Mouse (Mus musculus): ENCODE measurements around the gene Ang. TPM values are rescaled to one million over a fixed set of nuclear protein-coding genes. Genes with fewer than 3 reads are reported as not detected.
A peak's percentile ranks its signal among the peaks of the same experiment; 100 is the strongest.

The Ang gene
- polyA plus RNA-seq, 1 experiment from 2014 or later, result 44.8 TPM

GRCm38 (mm10) chr14:51074335-51074734 is 16.6 kb upstream of the Ang start, which contains the start of gene Olfr750:
TSS of gene Olfr750 (minus strand) at chr14:51074435.
- H3K27me3 ChIP-seq (replicated peaks), result no peaks in the 10 kb centered on the region
- H3K36me3 ChIP-seq, result no peaks in the 10 kb centered on the region
- no peak within 1 kb of the TSS for H3K4me3 ChIP-seq (replicated peaks)
- WGBS, result 83% methylated on average over 3 of the region's 3 CpGs
- H3K9me3 ChIP-seq, result no peaks in the 10 kb centered on the region
- no peak within 1 kb of the TSS for H3K4me2 ChIP-seq
- H3K4me1 ChIP-seq, result no peaks in the 10 kb centered on the region
- no peak within 1 kb of the TSS for H3K9ac ChIP-seq
- H3K27ac ChIP-seq, result no peak within 1 kb of the TSS
- ATAC-seq (ENCODE audit: insufficient read depth, low FRiP score, low read depth), result no peak

GRCm38 (mm10) chr14:51079180-51079579 is 11.8 kb upstream of the Ang start:
- no peak for ATAC-seq (ENCODE audit: insufficient read depth, low FRiP score, low read depth)
- WGBS, result 86% methylated on average over 1 of the region's 1 CpGs
- H3K9ac ChIP-seq, result no peak overlapping the region

GRCm38 (mm10) chr14:51081035-51081434 is 9.9 kb upstream of the Ang start:
- no peak overlapping the region for H3K4me2 ChIP-seq
- H3K9ac ChIP-seq, result no peak overlapping the region
- H3K27me3 ChIP-seq (replicated peaks), result no peaks in the 10 kb centered on the region
- 77% methylated on average over 2 of the region's 2 CpGs for WGBS
- H3K4me1 ChIP-seq, result 0 out of 2 replicates have a peak, but pooled peaks cover 3% of the 10 kb centered on the region
- peak; percentile 48 for ATAC-seq (ENCODE audit: insufficient read depth, low FRiP score, low read depth)
- H3K9me3 ChIP-seq, result no peaks in the 10 kb centered on the region
- no peaks in the 10 kb centered on the region for H3K36me3 ChIP-seq
- no peak overlapping the region for H3K27ac ChIP-seq
- H3K4me3 ChIP-seq (replicated peaks), result no peak overlapping the region

More at GRCm38 (mm10) chr14:51079180-51079579, 11.8 kb upstream of the Ang start:
- Histone ChIP-seq H3K4me2 (no peak overlapping the region), H3K4me3 (replicated peaks) (no peak overlapping the region), H3K36me3 (no peaks in the 10 kb centered on the region), H3K27ac (no peak overlapping the region), H3K9me3 (no peaks in the 10 kb centered on the region), H3K27me3 (replicated peaks) (no peaks in the 10 kb centered on the region), H3K4me1 (0 out of 2 replicates have a peak, but pooled peaks cover 3% of the 10 kb centered on the region)

- Histone ChIP-seq H3K9ac (peak overlapping the region; percentile 3; the same call in 1 of the 2 replicates), H3K27ac (peak overlapping the region; percentile 36; the same call in 1 of the 2 replicates), H3K27me3 (replicated peaks) (no peaks in the 10 kb centered on the region), H3K4me3 (replicated peaks) (peak overlapping the region; percentile 55), H3K36me3 (no peaks in the 10 kb centered on the region), H3K4me1 (0 out of 2 replicates have a peak, but pooled peaks cover 3% of the 10 kb centered on the region), H3K4me2 (peak overlapping the region; percentile 73), H3K9me3 (no peaks in the 10 kb centered on the region)
- peak; percentile 37; the same call in 1 of the 2 replicates for ATAC-seq (ENCODE audit: insufficient read depth, low FRiP score, low read depth)
- WGBS, result 3% methylated on average over 40 of the region's 40 CpGs
These were observed 8.1 kb upstream of the Ang start for GRCm38 (mm10) chr14:51082599-51083581.

- H3K27ac ChIP-seq, result no peak overlapping the region
- H3K4me1 ChIP-seq, result 0 out of 2 replicates have a peak, but pooled peaks cover 3% of the 10 kb centered on the region
- no peaks in the 10 kb centered on the region for H3K9me3 ChIP-seq
- 11% methylated on average over 7 of the region's 7 CpGs for WGBS
- H3K27me3 ChIP-seq (replicated peaks), result no peaks in the 10 kb centered on the region
- H3K36me3 ChIP-seq, result no peaks in the 10 kb centered on the region
- ATAC-seq (ENCODE audit: insufficient read depth, low FRiP score, low read depth), result no peak
- H3K9ac ChIP-seq, result no peak overlapping the region
- peak overlapping the region; percentile 73 for H3K4me2 ChIP-seq
- H3K4me3 ChIP-seq (replicated peaks), result peak overlapping the region; percentile 55
These were observed 7.1 kb upstream of the Ang start for GRCm38 (mm10) chr14:51083805-51084204.

GRCm38 (mm10) chr14:51085086-51085485 is 5.9 kb upstream of the Ang start:
- no peak overlapping the region for H3K9ac ChIP-seq
- no peaks in the 10 kb centered on the region for H3K27me3 ChIP-seq (replicated peaks)
- H3K27ac ChIP-seq, result no peak overlapping the region
- no peak for ATAC-seq (ENCODE audit: insufficient read depth, low FRiP score, low read depth)
- no peak overlapping the region for H3K4me3 ChIP-seq (replicated peaks)
- H3K4me2 ChIP-seq, result no peak overlapping the region
- no peaks in the 10 kb centered on the region for H3K36me3 ChIP-seq
- 0 out of 2 replicates have a peak, but pooled peaks cover 3% of the 10 kb centered on the region for H3K4me1 ChIP-seq
- WGBS, result 78% methylated on average over 2 of the region's 2 CpGs
- H3K9me3 ChIP-seq, result no peaks in the 10 kb centered on the region

GRCm38 (mm10) chr14:51085911-51086310 is 5.0 kb upstream of the Ang start:
- H3K9me3 ChIP-seq, result no peaks in the 10 kb centered on the region
- no peak overlapping the region for H3K27ac ChIP-seq
- H3K4me1 ChIP-seq, result 0 out of 2 replicates have a peak, but pooled peaks cover 3% of the 10 kb centered on the region
- no peak overlapping the region for H3K4me3 ChIP-seq (replicated peaks)
- WGBS, result 76% methylated on average over 4 of the region's 4 CpGs
- no peaks in the 10 kb centered on the region for H3K36me3 ChIP-seq
- no peak overlapping the region for H3K4me2 ChIP-seq
- no peak for ATAC-seq (ENCODE audit: insufficient read depth, low FRiP score, low read depth)
- no peak overlapping the region for H3K9ac ChIP-seq
- H3K27me3 ChIP-seq (replicated peaks), result no peaks in the 10 kb centered on the region

GRCm38 (mm10) chr14:51087762-51088161 is 3.2 kb upstream of the Ang start:
- Histone ChIP-seq H3K9ac (no peak overlapping the region), H3K9me3 (no peaks in the 10 kb centered on the region), H3K36me3 (no peaks in the 10 kb centered on the region), H3K4me2 (peak overlapping the region; percentile 79), H3K27ac (peak overlapping the region; percentile 93; the same call in 1 of the 2 replicates), H3K4me3 (replicated peaks) (peak overlapping the region; percentile 76), H3K4me1 (peaks cover 6% of the 10 kb centered on the region), H3K27me3 (replicated peaks) (no peaks in the 10 kb centered on the region)
- no peak for ATAC-seq (ENCODE audit: insufficient read depth, low FRiP score, low read depth)
- 13% methylated on average over 9 of the region's 9 CpGs for whole genome bisulfite sequencing

- Histone ChIP-seq H3K4me2 (peak overlapping the region; percentile 79), H3K4me1 (peaks cover 6% of the 10 kb centered on the region), H3K36me3 (no peaks in the 10 kb centered on the region), H3K9me3 (no peaks in the 10 kb centered on the region), H3K9ac (peak overlapping the region; percentile 48), H3K27me3 (replicated peaks) (no peaks in the 10 kb centered on the region), H3K27ac (peak overlapping the region; percentile 93), H3K4me3 (replicated peaks) (peak overlapping the region; percentile 76)
- 0% methylated on average over 23 of the region's 23 CpGs for WGBS
- ATAC-seq (ENCODE audit: insufficient read depth, low FRiP score, low read depth), result peak; percentile 44
These were observed 2.6 kb upstream of the Ang start for GRCm38 (mm10) chr14:51088166-51088969.

- H3K27ac ChIP-seq, result peak overlapping the region; percentile 93
- H3K9me3 ChIP-seq, result no peaks in the 10 kb centered on the region
- ATAC-seq (ENCODE audit: insufficient read depth, low FRiP score, low read depth), result peak; percentile 94
- peaks cover 2% of the 10 kb centered on the region for H3K4me1 ChIP-seq
- peak overlapping the region; percentile 48 for H3K9ac ChIP-seq
- peak overlapping the region; percentile 79 for H3K4me2 ChIP-seq
- no peaks in the 10 kb centered on the region for H3K36me3 ChIP-seq
- H3K27me3 ChIP-seq (replicated peaks), result no peaks in the 10 kb centered on the region
- peak overlapping the region; percentile 76 for H3K4me3 ChIP-seq (replicated peaks)
- 0% methylated on average over 34 of the region's 34 CpGs for WGBS
These were observed 1.8 kb upstream of the Ang start for GRCm38 (mm10) chr14:51088970-51089673.

- under 1% methylated on average over 15 of the region's 15 CpGs for WGBS
- no peak; the same call in 1 of the 2 replicates for ATAC-seq (ENCODE audit: insufficient read depth, low FRiP score, low read depth)
These were observed 1.3 kb upstream of the Ang start for GRCm38 (mm10) chr14:51089674-51090076.

More at GRCm38 (mm10) chr14:51089674-51090076, 1.3 kb upstream of the Ang start:
- H3K9ac ChIP-seq, result peak overlapping the region; percentile 39; the same call in 1 of the 2 replicates
- no peaks in the 10 kb centered on the region for H3K27me3 ChIP-seq (replicated peaks)
- peak overlapping the region; percentile 79 for H3K4me2 ChIP-seq
- H3K4me3 ChIP-seq (replicated peaks), result peak overlapping the region; percentile 76
- H3K4me1 ChIP-seq, result peaks cover 2% of the 10 kb centered on the region
- peak overlapping the region; percentile 93 for H3K27ac ChIP-seq
- no peaks in the 10 kb centered on the region for H3K9me3 ChIP-seq
- no peaks in the 10 kb centered on the region for H3K36me3 ChIP-seq

Measured in stomach, embryonic 15.5 days (tissue).